Mouse (Mus musculus): ENCODE results near the gene Ahcyl2.
"Not testable (repeated sequence)": the region's sequence is repeated elsewhere in the genome, so short reads cannot be mapped to it uniquely, and the experiment has no call there.

The Ahcyl2 gene

GRCm38 (mm10) chr6:29816371-29816770, 48.6 kb downstream of the Ahcyl2 start:
- not testable (repeated sequence) for DNase-seq

GRCm38 (mm10) chr6:29819309-29819708, 51.5 kb downstream of the Ahcyl2 start:
- peak; percentile 21 to 43 for DNase-seq

GRCm38 (mm10) chr6:29820314-29820713, 52.5 kb downstream of the Ahcyl2 start:
- DNase-seq, result no peak

GRCm38 (mm10) chr6:29820926-29821325, 53.1 kb downstream of the Ahcyl2 start:
- no peak for DNase-seq

DNA sequence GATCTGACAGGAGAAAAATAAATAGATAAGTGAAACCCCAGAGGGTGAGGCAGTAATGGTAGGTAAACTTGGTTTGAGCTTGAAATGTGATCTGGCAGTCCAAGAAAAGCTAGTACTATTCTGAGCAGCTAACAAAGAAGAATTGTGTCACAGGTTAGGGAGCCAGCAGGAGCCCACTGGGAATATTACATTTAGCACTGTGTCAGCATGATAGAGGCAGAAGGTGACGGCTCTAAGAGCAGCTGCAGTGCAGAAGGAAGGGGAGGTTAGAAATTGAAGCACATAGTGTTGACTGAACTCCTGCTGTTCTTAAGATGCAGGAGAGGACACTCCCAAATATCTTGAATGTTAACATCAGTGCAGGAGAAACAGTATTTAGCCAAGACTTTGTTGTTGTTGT, 54.0 kb downstream of the Ahcyl2 start:
- DNase-seq, result no peak

DNA sequence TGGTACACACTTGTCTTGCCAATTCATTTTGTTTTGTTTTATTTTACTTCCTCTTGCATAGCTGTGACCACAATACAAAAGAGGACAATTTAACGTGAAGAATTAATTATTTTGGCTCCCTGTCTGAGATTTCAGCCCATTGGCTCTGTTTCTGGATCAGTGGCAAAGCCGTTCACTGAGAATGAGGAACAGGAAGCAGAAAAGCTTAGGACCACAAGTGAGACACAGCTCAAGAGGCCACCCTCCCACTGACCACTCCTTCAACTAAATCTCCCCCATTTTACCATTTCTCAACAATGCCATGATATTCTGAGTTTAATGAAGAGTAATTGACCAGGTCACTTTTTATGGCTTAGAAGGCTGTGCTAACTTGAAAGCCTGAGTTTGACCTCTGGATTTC, 57.5 kb downstream of the Ahcyl2 start:
- DNase-seq, result no peak

DNA sequence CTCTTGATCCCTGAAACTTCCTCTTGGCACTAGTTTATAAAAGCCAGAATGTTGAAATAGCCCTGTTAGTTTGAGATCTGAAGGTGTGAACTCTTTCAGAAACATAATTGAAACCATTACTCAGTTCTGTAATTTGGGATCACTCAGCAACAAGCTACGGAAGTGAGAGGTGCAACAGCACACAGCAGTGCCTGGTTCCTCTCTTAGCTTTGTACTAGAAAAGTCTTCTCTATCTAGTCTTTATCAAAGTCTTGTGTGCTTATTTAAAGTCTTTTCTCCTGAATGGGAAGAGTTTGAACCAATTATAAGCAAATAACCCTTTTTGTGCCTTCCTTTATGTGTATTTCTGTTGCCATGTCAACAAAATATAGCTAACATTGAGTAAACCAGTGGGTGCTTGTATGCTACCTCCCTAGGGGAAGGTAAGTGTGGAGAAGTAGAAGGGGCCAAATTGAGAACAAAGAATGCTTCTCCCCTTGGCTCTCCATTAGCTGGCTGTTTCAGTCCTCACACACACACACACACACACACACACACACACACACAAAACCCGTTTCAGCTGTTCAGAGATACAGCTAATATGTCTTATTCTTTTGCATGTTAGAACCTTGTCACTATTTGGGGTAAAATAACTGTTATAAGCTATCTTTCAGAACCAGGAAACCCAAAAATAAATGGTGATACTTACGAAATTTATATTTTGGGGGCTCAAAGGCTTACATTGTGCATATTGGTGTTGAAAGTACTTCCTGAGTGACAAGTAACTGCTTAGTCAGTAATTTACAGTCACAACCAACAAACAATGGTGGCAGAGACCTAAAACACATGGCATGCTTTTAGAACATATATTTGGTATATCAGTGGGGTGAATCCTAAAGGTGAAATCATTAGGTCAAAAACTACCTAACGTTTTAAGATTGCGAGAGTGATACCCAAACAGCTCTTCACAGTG, 59.8 kb downstream of the Ahcyl2 start:
- peak in 1 of 2 experiments; percentile 21 for DNase-seq

- no peak for DNase-seq
Measured at GRCm38 (mm10) chr6:29828574-29829234, 60.9 kb downstream of the Ahcyl2 start.

GRCm38 (mm10) chr6:29832356-29832755, 64.5 kb downstream of the Ahcyl2 start:
- DNase-seq, result no peak

- DNase-seq, result no peak
Measured at GRCm38 (mm10) chr6:29833117-29833516, 65.3 kb downstream of the Ahcyl2 start.

GRCm38 (mm10) chr6:29833568-29834255, 65.9 kb downstream of the Ahcyl2 start:
- DNase-seq, result no peak

GRCm38 (mm10) chr6:29835543-29836177, 67.8 kb downstream of the Ahcyl2 start:
- no peak for DNase-seq

DNA sequence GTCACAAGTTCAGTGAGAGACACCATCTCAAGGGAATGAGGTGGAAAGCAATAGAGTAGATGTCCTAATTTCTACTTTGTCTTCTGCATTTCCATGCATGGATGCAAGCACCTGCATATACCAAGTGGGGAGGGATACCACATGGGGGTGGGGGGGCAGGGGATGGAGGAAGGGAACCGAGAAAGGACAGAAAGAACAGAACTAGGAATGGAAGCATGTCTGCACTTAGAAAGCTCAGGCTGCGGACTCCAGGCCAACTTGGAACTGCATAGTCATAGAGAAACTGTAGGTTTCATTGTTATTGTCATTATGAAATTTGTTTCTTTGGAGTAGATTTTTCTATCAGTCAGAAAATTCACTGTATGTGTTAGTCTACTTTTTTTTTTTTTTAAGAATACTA, 69.8 kb downstream of the Ahcyl2 start:
- no peak for DNase-seq

- no peak for DNase-seq
Measured at GRCm38 (mm10) chr6:29838531-29838930, 70.7 kb downstream of the Ahcyl2 start.

DNA sequence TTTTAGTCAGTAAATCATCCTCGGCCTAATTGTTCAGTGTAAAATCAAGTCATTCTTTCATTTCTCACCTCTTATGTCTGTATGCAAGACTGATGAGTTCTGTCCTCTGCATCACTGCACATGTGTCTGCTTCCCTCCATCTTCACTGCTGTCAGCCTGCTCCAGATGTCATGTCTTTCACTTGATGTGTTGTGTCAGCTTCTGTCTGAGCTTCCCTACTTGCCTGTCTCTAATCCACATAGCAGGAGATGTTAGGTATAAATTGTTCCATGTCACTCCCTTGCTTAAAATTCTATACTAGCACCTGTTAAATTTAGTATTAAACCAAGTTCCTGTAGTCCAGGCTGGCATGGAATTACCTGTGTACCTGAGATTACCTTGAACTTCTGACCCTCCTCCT, 72.2 kb downstream of the Ahcyl2 start:
- no peak for DNase-seq

GRCm38 (mm10) chr6:29841461-29841860, 73.7 kb downstream of the Ahcyl2 start:
- DNase-seq, result no peak

- no peak for DNase-seq
Measured at GRCm38 (mm10) chr6:29847643-29848166, 79.9 kb downstream of the Ahcyl2 start.

DNA sequence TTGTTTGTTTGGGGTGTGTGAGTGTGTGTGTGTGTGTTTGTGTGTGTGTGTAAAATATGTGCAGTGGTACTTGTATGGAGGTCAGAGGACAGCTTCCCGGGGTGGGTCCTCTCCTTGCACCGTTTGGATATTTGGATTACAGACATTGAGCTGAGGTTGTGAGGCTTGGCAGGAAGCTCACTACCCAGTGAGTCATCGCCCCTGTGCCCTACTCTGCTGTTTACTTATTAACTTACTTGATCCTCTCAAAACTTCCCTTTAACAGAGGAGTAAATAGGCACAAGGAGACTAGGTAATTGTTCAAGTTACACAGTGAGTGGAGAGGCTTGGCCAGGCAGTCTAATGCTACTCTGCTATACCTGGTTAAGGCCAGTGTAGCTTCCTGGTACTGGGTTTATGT, 81.0 kb downstream of the Ahcyl2 start:
- DNase-seq, result peak; percentile 65 to 72

- no peak for DNase-seq
Measured at GRCm38 (mm10) chr6:29850096-29850495, 82.3 kb downstream of the Ahcyl2 start.

GRCm38 (mm10) chr6:29850747-29851146, 82.9 kb downstream of the Ahcyl2 start:
- DNase-seq, result no peak

DNA sequence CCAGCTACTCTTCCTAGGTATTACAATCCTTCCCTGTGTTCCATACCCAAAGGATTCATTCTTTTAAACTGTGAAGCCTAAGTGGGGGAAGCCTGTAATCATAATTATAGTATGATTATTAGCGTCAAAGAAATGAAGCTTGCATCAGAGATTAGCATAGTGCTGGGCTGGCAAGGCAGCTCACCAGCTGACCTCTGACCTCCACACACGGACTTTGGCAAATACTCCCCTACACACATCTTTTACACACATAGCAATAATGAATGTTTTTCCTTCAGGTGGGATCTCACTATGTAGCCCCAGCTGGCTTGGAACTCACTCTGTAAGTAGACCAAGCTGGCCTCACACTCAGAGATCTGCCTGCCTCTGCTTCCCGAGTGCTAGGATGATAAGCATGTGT, 84.1 kb downstream of the Ahcyl2 start:
- DNase-seq, result no peak

DNA sequence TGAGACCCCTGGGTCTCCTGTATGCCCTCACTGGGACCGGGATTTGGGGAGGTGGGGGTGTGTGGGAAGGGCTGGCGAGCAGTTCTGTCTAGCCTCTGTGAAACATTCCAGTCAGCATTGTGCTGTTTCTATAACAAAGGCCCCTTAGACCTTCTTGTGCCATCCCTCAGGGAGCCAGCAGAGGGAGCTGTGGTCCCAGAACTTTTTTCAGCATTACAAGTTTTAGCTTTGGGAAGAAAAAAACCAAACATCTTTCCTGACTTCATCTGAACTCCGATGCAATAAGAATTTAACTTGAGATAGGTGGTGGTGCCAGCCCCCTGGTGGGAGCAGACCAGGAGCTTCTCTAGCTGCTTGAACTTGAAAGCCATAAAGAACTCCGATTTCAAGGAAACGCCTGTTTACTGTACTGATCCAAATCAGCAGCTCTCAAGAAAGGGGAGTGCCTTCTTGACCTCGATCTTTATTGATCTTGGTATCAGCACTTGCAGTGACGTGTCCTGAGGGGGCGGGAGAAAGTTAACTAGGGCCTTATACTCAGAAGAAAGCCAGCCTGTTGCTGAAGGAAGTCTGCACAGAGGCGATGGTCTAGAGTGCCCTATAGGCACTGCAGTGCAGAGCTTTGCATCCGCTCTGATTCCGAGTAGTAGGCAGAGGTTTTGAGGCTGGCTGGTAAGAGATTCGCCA, 85.5 kb downstream of the Ahcyl2 start:
- DNase-seq, result peak; percentile 83 to 90

Measured in lung, adult 18-20 months (tissue).